Mouse (Mus musculus): ENCODE results near the gene Cdk4. TPM values are rescaled to one million over a fixed set of nuclear protein-coding genes. Genes with fewer than 3 reads are reported as not detected.

The Cdk4 gene
- polyA plus RNA-seq, 1 experiment from 2014 or later = 1,371 TPM

DNA sequence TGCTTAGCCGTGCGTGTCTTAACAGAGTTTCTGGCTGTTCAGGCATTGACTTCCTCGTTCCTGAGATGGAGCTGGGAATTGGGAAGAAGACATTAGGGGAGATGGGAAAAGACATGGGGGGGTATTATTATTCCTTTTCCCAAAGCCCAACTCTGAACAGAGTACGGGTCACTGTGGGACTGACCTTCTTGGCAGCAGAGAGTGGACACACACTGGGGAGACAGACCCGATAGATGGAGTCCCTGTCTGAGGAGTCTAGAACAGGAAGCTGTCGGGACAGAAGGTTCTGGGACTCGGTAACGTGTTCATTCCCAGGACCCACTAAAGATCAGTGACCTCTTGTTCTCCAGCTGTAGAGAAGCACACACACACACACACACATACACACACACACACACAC, 12.3 kb downstream of the Cdk4 start:
- H3K27ac ChIP-seq (replicated peaks; ENCODE audit: low read depth, low read length) = no peak overlapping the region
- no peaks in the 10 kb centered on the region for H3K36me3 ChIP-seq (ENCODE audit: control insufficient read depth, insufficient read depth, low read length)
- H3K9me3 ChIP-seq (ENCODE audit: control insufficient read depth, low read length) = no peaks in the 10 kb centered on the region
- 69% methylated on average over 8 of the region's 8 CpGs for whole genome bisulfite sequencing
- no peak overlapping the region for H3K4me3 ChIP-seq (ENCODE audit: low read depth, low read length)
- peaks cover 14% of the 10 kb centered on the region for H3K4me1 ChIP-seq (ENCODE audit: control insufficient read depth, insufficient read depth, low read length)
- DNase-seq (ENCODE audit: low spot score) (no peak), ATAC-seq (ENCODE audit: low read depth) (no peak)
- H3K9ac ChIP-seq (ENCODE audit: low read depth, low read length) = no peak overlapping the region
- no peak overlapping the region for H3K4me2 ChIP-seq (ENCODE audit: low read depth, low read length)
- peaks cover 55% of the 10 kb centered on the region for H3K27me3 ChIP-seq (replicated peaks; ENCODE audit: control insufficient read depth, insufficient read depth, low read length)

DNA sequence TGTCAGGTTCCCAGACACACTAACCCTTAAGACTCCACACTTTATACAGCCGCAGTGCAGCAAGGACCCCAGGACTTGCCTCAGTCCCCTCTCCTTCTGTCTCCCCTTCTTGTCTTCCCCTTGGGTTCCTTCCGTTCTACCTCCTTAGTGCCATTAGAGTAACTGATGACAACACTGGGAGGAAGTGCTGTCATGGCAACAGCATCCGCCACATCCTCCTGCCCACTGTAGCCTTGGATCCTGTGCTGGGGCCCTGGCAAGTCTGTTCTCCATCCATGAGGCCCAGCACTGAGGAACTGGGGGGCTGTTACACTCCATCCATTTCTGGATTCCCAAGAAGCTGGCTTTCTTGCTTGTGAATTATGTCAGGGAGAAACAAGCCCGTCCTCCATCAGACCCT, 12.7 kb downstream of the Cdk4 start:
- Histone ChIP-seq H3K4me3 (ENCODE audit: low read depth, low read length) (no peak overlapping the region), H3K27me3 (replicated peaks; ENCODE audit: control insufficient read depth, insufficient read depth, low read length) (peaks cover 59% of the 10 kb centered on the region), H3K9me3 (ENCODE audit: control insufficient read depth, low read length) (no peaks in the 10 kb centered on the region), H3K36me3 (ENCODE audit: control insufficient read depth, insufficient read depth, low read length) (no peaks in the 10 kb centered on the region), H3K27ac (replicated peaks; ENCODE audit: low read depth, low read length) (no peak overlapping the region), H3K9ac (ENCODE audit: low read depth, low read length) (no peak overlapping the region), H3K4me2 (ENCODE audit: low read depth, low read length) (no peak overlapping the region), H3K4me1 (ENCODE audit: control insufficient read depth, insufficient read depth, low read length) (peaks cover 14% of the 10 kb centered on the region)
- DNase-seq (ENCODE audit: low spot score) (no peak), ATAC-seq (ENCODE audit: low read depth) (no peak)
- 46% methylated on average over 4 of the region's 4 CpGs for WGBS

DNA sequence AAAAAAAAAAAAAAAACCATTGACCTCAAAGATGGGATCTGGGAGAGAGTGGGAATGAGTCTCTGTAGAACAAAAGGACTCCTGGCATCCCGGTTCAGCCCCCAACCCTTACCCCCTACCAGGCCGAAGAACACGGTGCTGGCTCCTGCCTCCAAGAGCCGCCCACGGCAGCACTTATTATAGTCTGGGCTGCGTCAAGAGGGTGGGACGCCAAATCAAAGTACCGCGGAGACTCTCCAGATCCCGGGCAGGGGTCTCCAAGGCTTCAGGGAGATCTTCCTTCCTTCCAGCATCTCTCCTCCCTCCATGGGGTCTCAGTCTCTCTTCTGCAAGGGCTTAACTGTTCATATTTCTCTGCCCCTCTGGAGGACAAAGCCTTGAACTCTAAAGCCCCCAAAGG, 14.2 kb downstream of the Cdk4 start:
- no peak overlapping the region for H3K27ac ChIP-seq (replicated peaks; ENCODE audit: low read depth, low read length)
- 7% methylated on average over 9 of the region's 10 CpGs for WGBS
- H3K27me3 ChIP-seq (replicated peaks; ENCODE audit: control insufficient read depth, insufficient read depth, low read length) = peaks cover 74% of the 10 kb centered on the region
- no peak overlapping the region for H3K4me3 ChIP-seq (ENCODE audit: low read depth, low read length)
- no peaks in the 10 kb centered on the region for H3K36me3 ChIP-seq (ENCODE audit: control insufficient read depth, insufficient read depth, low read length)
- DNase-seq (ENCODE audit: low spot score) = no peak
- peaks cover 20% of the 10 kb centered on the region for H3K4me1 ChIP-seq (ENCODE audit: control insufficient read depth, insufficient read depth, low read length)
- ATAC-seq (ENCODE audit: low read depth) = no peak
- peak overlapping the region; percentile 99; the same call in 1 of the 2 replicates for H3K4me2 ChIP-seq (ENCODE audit: low read depth, low read length)
- H3K9me3 ChIP-seq (ENCODE audit: control insufficient read depth, low read length) = no peaks in the 10 kb centered on the region
- H3K9ac ChIP-seq (ENCODE audit: low read depth, low read length) = no peak overlapping the region

DNA sequence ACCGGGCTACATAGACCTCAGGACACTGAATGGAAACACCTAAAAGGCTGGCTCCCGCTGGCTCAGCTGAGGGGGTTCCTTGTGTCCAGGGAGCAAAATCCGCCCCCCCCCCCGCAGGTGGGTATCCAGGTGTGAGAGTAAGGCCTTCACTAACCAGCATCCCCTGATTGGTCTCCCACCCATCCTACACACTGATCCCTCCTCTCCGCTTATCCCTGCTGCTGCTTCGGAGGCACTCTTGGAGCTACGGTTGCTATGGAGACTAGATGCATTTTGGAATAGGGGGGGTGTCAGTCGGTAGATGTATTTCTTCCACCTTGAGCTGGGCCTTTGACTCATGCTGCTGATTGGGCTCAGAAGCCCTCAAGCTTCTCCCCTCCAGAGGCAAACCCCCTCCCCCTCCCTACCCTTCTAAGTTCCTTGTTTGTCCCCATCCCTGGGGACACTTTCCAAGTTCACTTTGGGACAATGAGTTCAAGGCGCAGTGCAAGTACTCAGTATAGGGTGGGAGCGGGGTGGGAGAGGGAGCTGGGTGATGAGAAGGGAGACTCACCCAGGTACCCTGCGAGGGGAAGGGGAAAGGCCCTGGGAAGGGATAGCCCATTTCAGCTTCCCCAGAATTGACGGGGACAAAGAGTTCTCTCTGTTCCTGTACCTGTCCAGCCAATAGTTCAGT, 14.8 kb downstream of the Cdk4 start:
- DNase-seq (ENCODE audit: low spot score) = no peak
- H3K4me1 ChIP-seq (ENCODE audit: control insufficient read depth, insufficient read depth, low read length) = peaks cover 20% of the 10 kb centered on the region
- H3K27me3 ChIP-seq (replicated peaks; ENCODE audit: control insufficient read depth, insufficient read depth, low read length) = peaks cover 80% of the 10 kb centered on the region
- no peaks in the 10 kb centered on the region for H3K9me3 ChIP-seq (ENCODE audit: control insufficient read depth, low read length)
- peak overlapping the region; percentile 99 for H3K4me2 ChIP-seq (ENCODE audit: low read depth, low read length)
- no peak overlapping the region for H3K27ac ChIP-seq (replicated peaks; ENCODE audit: low read depth, low read length)
- peak overlapping the region; percentile 63 for H3K4me3 ChIP-seq (ENCODE audit: low read depth, low read length)
- H3K9ac ChIP-seq (ENCODE audit: low read depth, low read length) = no peak overlapping the region
- WGBS = 4% methylated on average over 12 of the region's 12 CpGs
- no peak for ATAC-seq (ENCODE audit: low read depth)
- no peaks in the 10 kb centered on the region for H3K36me3 ChIP-seq (ENCODE audit: control insufficient read depth, insufficient read depth, low read length)

DNA sequence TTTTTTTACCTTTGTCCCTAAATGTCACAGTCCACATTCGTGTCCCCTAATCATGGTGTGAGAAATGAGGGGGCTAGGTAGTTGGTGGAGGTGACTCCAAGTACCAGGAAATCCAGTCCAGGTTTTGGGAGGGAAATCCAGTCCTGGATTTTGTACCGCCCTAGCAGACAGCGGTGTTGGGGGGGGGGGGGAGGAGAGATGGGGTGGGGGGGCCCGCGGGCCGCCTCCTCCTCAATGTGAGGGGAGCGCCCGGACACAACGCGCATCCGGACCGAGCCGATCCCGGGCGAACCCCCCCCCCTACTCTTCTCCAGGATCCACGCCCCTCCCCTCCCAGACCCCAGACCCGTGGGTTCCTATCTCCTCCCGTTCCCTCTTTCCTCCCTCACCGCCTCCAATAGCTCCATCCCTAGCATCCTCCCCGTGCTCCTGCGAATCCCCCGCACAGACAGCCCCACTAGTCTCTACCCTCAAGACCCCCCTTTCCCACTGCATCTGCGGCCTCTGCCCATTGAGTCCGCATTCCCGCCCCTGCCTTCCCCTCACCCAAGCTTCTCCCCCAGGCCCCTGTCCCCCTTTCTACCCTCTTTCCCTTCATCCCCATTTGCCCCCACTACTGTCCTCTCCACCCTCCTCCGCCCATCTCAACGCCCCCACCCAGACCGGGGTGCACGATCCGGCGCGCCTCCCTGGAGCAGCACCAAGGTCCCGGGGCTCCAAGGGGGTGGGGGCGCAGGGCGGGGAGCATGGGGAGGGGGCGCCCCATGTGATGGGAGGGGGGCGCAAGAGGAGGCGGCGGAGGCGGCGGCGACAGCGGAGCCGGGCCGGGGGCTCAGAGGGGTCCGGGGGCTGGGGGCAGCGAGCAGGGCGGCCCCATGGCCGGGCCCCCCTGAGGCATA, 15.6 kb downstream of the Cdk4 start:
- 1% methylated on average over 35 of the region's 49 CpGs for WGBS
- peak; percentile 50 for ATAC-seq (ENCODE audit: low read depth)

DNA sequence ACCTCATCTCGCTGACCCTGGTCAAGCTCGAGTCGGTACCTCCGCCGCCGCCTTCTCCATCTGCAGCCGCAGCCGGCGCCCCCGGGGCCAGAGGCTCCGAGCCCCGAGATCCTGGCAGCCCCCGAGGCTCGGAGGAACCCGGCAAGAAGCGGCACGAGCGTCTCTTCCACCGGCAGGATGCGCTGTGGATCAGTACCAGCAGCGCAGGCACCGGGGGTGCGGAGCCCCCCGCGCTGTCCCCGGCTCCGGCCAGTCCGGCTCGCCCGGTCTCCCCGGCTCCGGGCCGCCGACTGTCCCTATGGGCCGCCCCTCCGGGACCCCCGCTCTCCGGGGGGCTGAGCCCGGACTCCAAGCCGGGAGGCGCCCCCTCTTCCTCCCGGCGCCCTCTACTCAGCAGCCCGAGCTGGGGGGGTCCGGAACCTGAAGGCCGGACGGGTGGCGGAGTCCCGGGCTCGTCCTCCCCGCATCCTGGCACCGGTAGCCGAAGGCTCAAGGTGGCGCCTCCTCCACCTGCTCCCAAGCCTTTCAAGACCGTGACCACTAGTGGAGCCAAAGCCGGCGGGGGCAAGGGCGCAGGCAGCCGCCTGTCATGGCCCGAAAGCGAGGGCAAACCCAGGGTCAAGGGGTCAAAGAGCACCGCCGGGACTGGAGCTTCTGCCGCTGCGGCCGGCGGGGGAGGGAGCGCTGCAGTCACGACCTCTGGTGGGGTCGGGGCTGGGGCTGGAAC, 16.5 kb downstream of the Cdk4 start:
- no peak for DNase-seq (ENCODE audit: low spot score)
- Histone ChIP-seq H3K9ac (ENCODE audit: low read depth, low read length) (peak overlapping the region; percentile 67), H3K27me3 (replicated peaks; ENCODE audit: control insufficient read depth, insufficient read depth, low read length) (peaks cover 88% of the 10 kb centered on the region), H3K27ac (replicated peaks; ENCODE audit: low read depth, low read length) (no peak overlapping the region), H3K9me3 (ENCODE audit: control insufficient read depth, low read length) (no peaks in the 10 kb centered on the region), H3K36me3 (ENCODE audit: control insufficient read depth, insufficient read depth, low read length) (no peaks in the 10 kb centered on the region), H3K4me1 (ENCODE audit: control insufficient read depth, insufficient read depth, low read length) (peaks cover 20% of the 10 kb centered on the region), H3K4me3 (ENCODE audit: low read depth, low read length) (peak overlapping the region; percentile 63), H3K4me2 (ENCODE audit: low read depth, low read length) (peak overlapping the region; percentile 99)
- ATAC-seq (ENCODE audit: low read depth) = no peak
- WGBS = 2% methylated on average over 20 of the region's 70 CpGs

More for the DNA sequence above, 15.6 kb downstream of the Cdk4 start:
- no peak overlapping the region for H3K27ac ChIP-seq (replicated peaks; ENCODE audit: low read depth, low read length)
- H3K4me1 ChIP-seq (ENCODE audit: control insufficient read depth, insufficient read depth, low read length) = peaks cover 20% of the 10 kb centered on the region
- DNase-seq (ENCODE audit: low spot score) = peak; percentile 77
- no peaks in the 10 kb centered on the region for H3K9me3 ChIP-seq (ENCODE audit: control insufficient read depth, low read length)
- peak overlapping the region; percentile 63 for H3K4me3 ChIP-seq (ENCODE audit: low read depth, low read length)
- peak overlapping the region; percentile 99 for H3K4me2 ChIP-seq (ENCODE audit: low read depth, low read length)
- peaks cover 88% of the 10 kb centered on the region for H3K27me3 ChIP-seq (replicated peaks; ENCODE audit: control insufficient read depth, insufficient read depth, low read length)
- peak overlapping the region; percentile 67 for H3K9ac ChIP-seq (ENCODE audit: low read depth, low read length)
- H3K36me3 ChIP-seq (ENCODE audit: control insufficient read depth, insufficient read depth, low read length) = no peaks in the 10 kb centered on the region

DNA sequence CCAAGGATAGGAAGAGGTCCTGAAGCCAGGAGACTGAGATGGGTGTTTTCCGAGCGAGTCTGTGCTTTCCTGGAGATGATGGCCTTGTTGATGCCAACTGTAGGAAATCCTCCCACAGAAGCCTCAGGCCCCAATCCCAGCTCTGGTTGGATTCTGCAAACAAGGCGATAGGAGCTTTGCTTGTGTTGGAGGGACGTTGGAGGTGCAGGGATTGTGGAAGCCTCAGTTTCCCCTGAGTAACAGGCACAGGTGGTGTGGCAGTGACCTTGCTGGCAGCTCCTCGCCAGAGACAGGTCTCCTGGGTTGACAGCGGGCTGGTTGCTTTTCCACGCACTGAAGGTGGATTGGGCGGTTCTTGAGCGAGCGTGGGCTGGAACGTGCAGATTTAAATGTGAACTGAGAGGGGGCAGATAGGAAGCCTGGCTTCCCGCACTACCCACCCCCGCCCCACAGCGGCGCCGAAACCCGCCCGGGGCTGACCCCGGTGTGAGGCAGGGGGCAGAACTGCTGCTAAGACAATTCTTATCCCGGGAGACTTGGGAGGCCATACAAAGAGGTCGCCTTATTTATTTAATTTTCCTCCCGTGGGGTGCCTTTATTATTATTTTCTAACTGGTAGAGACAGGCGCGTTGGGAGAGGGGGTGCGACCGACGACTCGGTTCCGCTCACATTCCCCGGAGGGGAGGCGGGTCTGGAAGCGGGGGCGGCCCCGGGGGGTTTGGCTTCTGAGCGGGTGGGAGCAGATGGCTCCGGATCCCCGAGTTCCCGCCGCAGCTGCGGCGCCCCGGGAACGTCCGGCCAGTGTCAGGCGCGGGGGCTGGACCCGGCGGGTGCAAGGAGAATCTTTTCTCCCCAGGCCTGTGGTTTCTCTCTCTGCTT, 17.8 kb downstream of the Cdk4 start:
- no peak for DNase-seq (ENCODE audit: low spot score)
- peaks cover 20% of the 10 kb centered on the region for H3K4me1 ChIP-seq (ENCODE audit: control insufficient read depth, insufficient read depth, low read length)
- peaks cover 77% of the 10 kb centered on the region for H3K27me3 ChIP-seq (replicated peaks; ENCODE audit: control insufficient read depth, insufficient read depth, low read length)
- no peak overlapping the region for H3K27ac ChIP-seq (replicated peaks; ENCODE audit: low read depth, low read length)
- peak overlapping the region; percentile 63 for H3K4me3 ChIP-seq (ENCODE audit: low read depth, low read length)
- ATAC-seq (ENCODE audit: low read depth) = no peak
- no peaks in the 10 kb centered on the region for H3K36me3 ChIP-seq (ENCODE audit: control insufficient read depth, insufficient read depth, low read length)
- H3K9me3 ChIP-seq (ENCODE audit: control insufficient read depth, low read length) = no peaks in the 10 kb centered on the region
- peak overlapping the region; percentile 99 for H3K4me2 ChIP-seq (ENCODE audit: low read depth, low read length)
- WGBS = 3% methylated on average over 47 of the region's 48 CpGs
- H3K9ac ChIP-seq (ENCODE audit: low read depth, low read length) = peak overlapping the region; percentile 47; the same call in 1 of the 2 replicates

Measured in embryonic facial prominence, embryonic 14.5 days (tissue).